Mouse (Mus musculus) embryonic facial prominence, embryonic 13.5 days (tissue): ENCODE measurements at regions not wholly inside any gene's neighbourhood (a gene's known extent, or its start where the extent isn't known, plus 50 kb on each side); places are given as distances from the start of the nearest gene placed in this dataset.
A peak's percentile ranks its signal among the peaks of the same experiment; 100 is the strongest.

ENCODE experiments used
- ATAC-seq: fragments of 200-750 bp; cut with Nextera tagmentation; 2 replicates; pipeline ENCODE4 v1.8.0; 2017; ENCODE audit warnings: low read depth; ENCODE audit not compliant: insufficient number of reproducible peaks, insufficient read depth, low FRiP score, low TSS enrichment
- H3K27ac ChIP-seq: fragments of 300-500 bp; sonication (generic); 2 replicates; pipeline ENCODE4 v1.5.1; 2015; ENCODE audit warnings: moderate library complexity, mild to moderate bottlenecking, inconsistent platforms
- H3K27me3 ChIP-seq: fragments of 300-500 bp; sonication (generic); 2 replicates; pipeline ENCODE4 v1.6.1; 2015; ENCODE audit warnings: mild to moderate bottlenecking, inconsistent platforms
- H3K36me3 ChIP-seq: fragments of 300-500 bp; sonication (generic); 2 replicates; pipeline ENCODE4 v1.6.1; 2015; ENCODE audit warnings: mild to moderate bottlenecking, inconsistent platforms
- H3K4me1 ChIP-seq: fragments of 300-500 bp; sonication (generic); 2 replicates; pipeline ENCODE4 v1.6.1; 2015; ENCODE audit warnings: inconsistent platforms
- H3K4me2 ChIP-seq: fragments of 300-500 bp; sonication (generic); 2 replicates; pipeline ENCODE4 v1.6.1; 2015; ENCODE audit warnings: moderate library complexity, mild to moderate bottlenecking, inconsistent platforms
- H3K4me3 ChIP-seq: fragments of 300-500 bp; sonication (generic); 2 replicates; pipeline ENCODE4 v1.5.1; 2015; ENCODE audit warnings: mild to moderate bottlenecking, inconsistent platforms
- H3K9ac ChIP-seq: fragments of 300-500 bp; sonication (generic); 2 replicates; pipeline ENCODE4 v1.6.1; 2015; ENCODE audit warnings: mild to moderate bottlenecking, inconsistent platforms
- H3K9me3 ChIP-seq: fragments of 300-500 bp; sonication (generic); 2 replicates; pipeline ENCODE4 v1.6.1; 2016; ENCODE audit warnings: inconsistent platforms
- WGBS: fragments of 180-500 bp; shearing (Covaris S2); methylation state at CpG from one replicate; pipeline ENCODE4 v1.1.7; 2015; ENCODE audit warnings: mixed read lengths; 5-methylcytosine and 5-hydroxymethylcytosine counted together

DNA sequence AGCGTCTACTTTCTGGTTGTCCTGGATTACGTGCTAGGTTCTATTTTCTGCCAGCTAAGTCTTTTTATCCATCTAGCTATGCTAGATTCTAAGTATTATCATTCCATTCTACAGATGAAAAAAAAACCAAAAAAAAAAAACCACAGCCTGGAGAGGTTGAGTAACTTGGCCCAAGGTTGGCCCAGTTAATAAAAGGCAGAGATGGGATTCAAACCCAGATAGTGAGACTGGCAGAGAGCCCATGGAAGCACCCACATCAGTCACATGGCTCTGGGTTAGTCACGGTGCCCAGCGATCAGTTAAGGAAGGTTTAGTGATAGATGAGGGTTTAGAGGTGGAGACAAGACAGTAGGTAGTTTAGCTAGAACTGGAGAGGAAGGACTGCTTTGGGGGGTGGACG is 1150.8 kb upstream of the A1bg start:
- ATAC-seq: no peak
- H3K27me3 ChIP-seq: no peaks in the 10 kb centered on the region
- no peak overlapping the region for H3K4me3 ChIP-seq
- no peak overlapping the region for H3K27ac ChIP-seq
- WGBS: 97% methylated on average over 5 of the region's 5 CpGs
- H3K4me1 ChIP-seq: peaks cover 5% of the 10 kb centered on the region; the same call in 1 of the 2 replicates
- no peak overlapping the region for H3K4me2 ChIP-seq
- no peak overlapping the region for H3K9ac ChIP-seq
- H3K36me3 ChIP-seq: no peaks in the 10 kb centered on the region
- no peaks in the 10 kb centered on the region for H3K9me3 ChIP-seq

DNA sequence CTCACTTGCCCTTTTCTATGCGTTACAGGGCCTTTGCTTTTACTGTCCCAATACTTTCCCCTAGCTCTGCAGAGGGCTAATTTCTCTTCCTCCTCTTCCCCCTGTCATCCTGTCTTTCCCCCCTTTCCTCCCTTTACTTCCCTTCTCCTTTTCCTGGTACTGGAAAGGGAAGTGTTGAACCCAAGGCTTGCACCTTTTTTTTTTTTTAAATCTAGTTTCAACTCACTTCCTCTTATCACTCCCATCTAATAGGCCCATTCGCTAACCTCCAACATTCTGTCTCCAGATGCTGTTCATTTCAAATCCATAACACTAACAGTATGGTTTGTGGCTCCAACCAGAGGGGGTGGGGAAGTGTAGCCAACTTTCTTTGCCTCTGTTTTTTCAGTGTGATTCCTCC is 1148.5 kb upstream of the A1bg start:
- no peak overlapping the region for H3K4me2 ChIP-seq
- H3K27me3 ChIP-seq: no peaks in the 10 kb centered on the region
- H3K36me3 ChIP-seq: no peaks in the 10 kb centered on the region
- no peak overlapping the region for H3K9ac ChIP-seq
- H3K4me1 ChIP-seq: peaks cover 7% of the 10 kb centered on the region; the same call in 1 of the 2 replicates
- WGBS: 66% methylated on average over 2 of the region's 2 CpGs
- H3K4me3 ChIP-seq: no peak overlapping the region
- peak overlapping the region; percentile 16; the same call in 1 of the 2 replicates for H3K27ac ChIP-seq
- ATAC-seq: no peak
- no peaks in the 10 kb centered on the region for H3K9me3 ChIP-seq

DNA sequence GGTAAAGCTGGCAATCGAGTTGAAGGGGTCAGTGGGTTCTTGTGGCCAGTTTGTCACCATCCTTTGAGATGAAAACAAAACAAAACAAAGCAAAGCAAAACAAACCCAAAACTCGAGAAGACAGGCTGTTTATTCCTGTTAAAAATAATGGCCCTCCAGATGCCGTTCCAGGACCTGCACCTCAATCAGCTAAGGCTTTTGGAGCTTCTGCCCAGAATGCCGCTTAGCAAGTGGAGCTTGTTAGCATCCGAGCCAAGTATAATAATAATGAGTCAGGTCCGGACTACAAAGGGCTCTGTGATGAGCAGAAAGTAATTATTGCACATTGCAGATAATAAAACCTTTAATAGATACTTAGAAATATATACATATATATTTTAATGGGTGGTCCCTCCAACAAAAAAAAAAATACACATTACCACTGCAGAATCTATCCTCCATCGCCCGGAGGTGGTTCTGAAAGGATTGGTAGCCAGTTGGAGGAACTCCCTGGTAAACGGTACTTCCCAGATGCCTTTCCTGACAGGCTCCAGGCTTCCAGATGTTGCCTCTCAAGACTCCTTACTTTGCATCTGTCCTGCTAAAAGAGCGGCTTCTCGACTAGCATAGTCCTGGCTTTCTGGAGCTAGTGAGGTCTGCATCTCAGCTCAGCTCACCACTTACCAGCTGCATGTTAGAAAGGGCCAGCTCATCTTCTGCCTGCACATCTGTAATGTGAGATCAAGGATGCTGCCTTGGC is 1145.8 kb upstream of the A1bg start:
- ATAC-seq: no peak
- no peaks in the 10 kb centered on the region for H3K36me3 ChIP-seq

DNA sequence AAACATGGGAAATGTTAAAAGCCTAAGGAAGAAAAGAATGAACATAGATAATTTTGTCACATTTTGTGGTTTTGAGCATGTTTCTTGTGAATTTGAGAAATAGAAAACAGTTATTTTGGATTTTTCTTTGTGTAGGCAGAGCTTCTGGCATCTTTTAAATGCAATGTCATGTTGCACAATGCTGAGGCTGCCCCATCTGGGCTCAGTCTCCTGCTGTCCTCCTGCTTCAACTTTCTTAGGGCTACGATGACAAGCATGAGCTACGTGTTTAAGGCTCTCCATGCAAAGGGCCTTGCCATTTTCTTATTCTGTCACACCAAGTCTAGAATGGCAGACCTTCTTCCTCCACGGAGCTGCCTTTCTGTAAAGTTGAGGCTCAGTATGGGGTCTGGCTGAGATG is 1141.6 kb upstream of the A1bg start:
- Histone ChIP-seq H3K27me3 (no peaks in the 10 kb centered on the region), H3K36me3 (no peaks in the 10 kb centered on the region), H3K27ac (no peak overlapping the region), H3K9ac (no peak overlapping the region), H3K9me3 (no peaks in the 10 kb centered on the region), H3K4me3 (no peak overlapping the region), H3K4me2 (no peak overlapping the region), H3K4me1 (0 out of 2 replicates have a peak, but pooled peaks cover 3% of the 10 kb centered on the region)
- no peak for ATAC-seq
- 80% methylated on average over 3 of the region's 3 CpGs for WGBS

More for the DNA sequence above, 1145.8 kb upstream of the A1bg start:
- no peaks in the 10 kb centered on the region for H3K9me3 ChIP-seq
- no peak overlapping the region for H3K9ac ChIP-seq
- H3K27ac ChIP-seq: no peak overlapping the region
- no peaks in the 10 kb centered on the region for H3K27me3 ChIP-seq
- H3K4me3 ChIP-seq: no peak overlapping the region
- H3K4me2 ChIP-seq: no peak overlapping the region
- 67% methylated on average over 11 of the region's 11 CpGs for WGBS
- H3K4me1 ChIP-seq: peaks cover 7% of the 10 kb centered on the region; the same call in 1 of the 2 replicates

DNA sequence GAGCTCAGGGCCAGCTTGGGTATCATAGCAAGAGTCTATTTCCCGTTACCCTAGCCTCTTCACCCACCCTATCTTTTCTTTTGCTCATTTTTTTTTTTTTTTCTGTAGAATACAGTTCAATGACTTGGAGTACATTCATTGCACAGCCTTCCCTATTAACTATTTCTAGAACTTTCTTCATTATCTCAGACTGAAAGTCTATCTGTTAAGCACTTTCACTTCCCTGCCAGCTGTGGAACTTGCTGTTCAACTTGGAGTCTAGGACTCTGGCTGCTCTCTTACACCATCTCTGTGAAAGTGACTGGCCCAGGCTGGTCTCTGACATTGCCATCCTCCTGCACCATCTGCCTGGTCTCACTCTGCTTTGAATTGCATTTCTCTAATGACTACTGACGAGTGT is 1134.6 kb upstream of the A1bg start:
- H3K9ac ChIP-seq: no peak overlapping the region
- H3K36me3 ChIP-seq: no peaks in the 10 kb centered on the region
- H3K27ac ChIP-seq: no peak overlapping the region
- 95% methylated on average over 2 of the region's 2 CpGs for WGBS
- no peaks in the 10 kb centered on the region for H3K9me3 ChIP-seq
- no peaks in the 10 kb centered on the region for H3K27me3 ChIP-seq
- peaks cover 10% of the 10 kb centered on the region for H3K4me1 ChIP-seq
- no peak overlapping the region for H3K4me2 ChIP-seq
- no peak overlapping the region for H3K4me3 ChIP-seq
- ATAC-seq: no peak

DNA sequence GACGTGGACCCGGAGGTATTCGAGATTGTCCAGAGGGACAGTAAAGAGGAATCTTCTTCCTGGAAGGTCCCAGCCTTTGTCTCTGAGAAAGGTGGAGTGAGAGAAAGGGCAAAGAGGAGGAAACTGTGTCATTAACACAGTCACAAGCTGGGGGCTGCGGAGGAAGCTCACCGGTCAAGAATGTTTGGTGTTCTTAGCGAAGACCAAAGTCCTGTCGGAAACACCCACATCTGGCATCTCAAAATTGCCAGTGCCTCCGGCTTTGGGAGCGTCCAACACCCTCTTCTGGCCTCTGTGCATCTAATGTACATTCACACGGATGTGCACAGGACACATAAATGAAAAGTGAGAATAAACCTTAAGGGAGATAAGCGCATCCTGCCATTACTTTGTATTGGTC is 1134.1 kb upstream of the A1bg start:
- H3K27ac ChIP-seq: no peak overlapping the region
- peaks cover 10% of the 10 kb centered on the region for H3K4me1 ChIP-seq
- WGBS: 91% methylated on average over 11 of the region's 11 CpGs
- H3K9ac ChIP-seq: no peak overlapping the region
- H3K4me3 ChIP-seq: no peak overlapping the region
- no peak for ATAC-seq
- H3K9me3 ChIP-seq: no peaks in the 10 kb centered on the region
- no peak overlapping the region for H3K4me2 ChIP-seq
- H3K36me3 ChIP-seq: no peaks in the 10 kb centered on the region
- no peaks in the 10 kb centered on the region for H3K27me3 ChIP-seq

DNA sequence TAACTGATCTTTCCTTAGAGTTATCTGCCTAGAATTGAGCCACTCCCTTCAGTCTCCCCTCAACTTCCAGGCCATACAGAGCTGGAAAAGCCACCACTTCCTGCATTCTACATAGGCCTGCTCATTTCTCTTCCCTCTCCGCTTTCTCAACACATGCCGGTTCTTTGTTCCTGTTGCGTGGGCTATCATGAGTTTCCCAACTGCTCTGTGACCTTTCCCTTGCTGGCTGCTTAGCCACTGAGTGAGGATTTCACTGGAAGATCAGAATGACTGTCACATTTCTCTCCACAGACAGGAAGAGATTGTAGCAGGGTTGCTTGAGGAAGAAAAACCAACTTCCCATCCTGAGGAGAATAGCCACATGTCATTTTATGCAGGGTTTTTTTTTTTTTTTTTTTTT is 1133.6 kb upstream of the A1bg start:
- Histone ChIP-seq H3K4me2 (no peak overlapping the region), H3K4me3 (no peak overlapping the region), H3K9me3 (no peaks in the 10 kb centered on the region), H3K27me3 (no peaks in the 10 kb centered on the region), H3K4me1 (peaks cover 10% of the 10 kb centered on the region), H3K9ac (no peak overlapping the region), H3K27ac (no peak overlapping the region), H3K36me3 (no peaks in the 10 kb centered on the region)
- ATAC-seq: no peak
- 83% methylated on average over 3 of the region's 3 CpGs for WGBS

DNA sequence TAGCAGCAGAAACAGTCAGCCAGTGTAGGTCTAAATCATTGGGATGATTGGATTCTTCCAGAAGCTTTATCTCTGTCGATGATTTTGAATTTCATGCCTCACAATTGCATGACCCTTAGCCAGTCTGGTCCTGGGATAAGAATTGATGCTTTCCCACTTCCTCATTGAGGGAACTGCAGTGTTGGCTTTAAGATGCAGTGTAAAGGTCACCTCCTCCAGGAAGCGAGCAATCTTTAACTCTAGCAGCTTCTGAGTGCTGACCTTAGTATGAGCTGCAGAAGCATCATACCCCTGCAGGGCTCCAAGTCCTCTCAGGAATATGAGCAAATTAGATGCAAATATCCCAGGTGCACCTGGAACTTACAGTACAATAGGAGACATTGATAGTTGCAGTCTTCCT is 1132.2 kb upstream of the A1bg start:
- Histone ChIP-seq H3K27ac (no peak overlapping the region), H3K27me3 (no peaks in the 10 kb centered on the region), H3K4me3 (no peak overlapping the region), H3K36me3 (no peaks in the 10 kb centered on the region), H3K4me1 (peaks cover 10% of the 10 kb centered on the region), H3K4me2 (no peak overlapping the region), H3K9me3 (no peaks in the 10 kb centered on the region), H3K9ac (no peak overlapping the region)
- no peak for ATAC-seq
- 75% methylated on average over 2 of the region's 2 CpGs for WGBS

DNA sequence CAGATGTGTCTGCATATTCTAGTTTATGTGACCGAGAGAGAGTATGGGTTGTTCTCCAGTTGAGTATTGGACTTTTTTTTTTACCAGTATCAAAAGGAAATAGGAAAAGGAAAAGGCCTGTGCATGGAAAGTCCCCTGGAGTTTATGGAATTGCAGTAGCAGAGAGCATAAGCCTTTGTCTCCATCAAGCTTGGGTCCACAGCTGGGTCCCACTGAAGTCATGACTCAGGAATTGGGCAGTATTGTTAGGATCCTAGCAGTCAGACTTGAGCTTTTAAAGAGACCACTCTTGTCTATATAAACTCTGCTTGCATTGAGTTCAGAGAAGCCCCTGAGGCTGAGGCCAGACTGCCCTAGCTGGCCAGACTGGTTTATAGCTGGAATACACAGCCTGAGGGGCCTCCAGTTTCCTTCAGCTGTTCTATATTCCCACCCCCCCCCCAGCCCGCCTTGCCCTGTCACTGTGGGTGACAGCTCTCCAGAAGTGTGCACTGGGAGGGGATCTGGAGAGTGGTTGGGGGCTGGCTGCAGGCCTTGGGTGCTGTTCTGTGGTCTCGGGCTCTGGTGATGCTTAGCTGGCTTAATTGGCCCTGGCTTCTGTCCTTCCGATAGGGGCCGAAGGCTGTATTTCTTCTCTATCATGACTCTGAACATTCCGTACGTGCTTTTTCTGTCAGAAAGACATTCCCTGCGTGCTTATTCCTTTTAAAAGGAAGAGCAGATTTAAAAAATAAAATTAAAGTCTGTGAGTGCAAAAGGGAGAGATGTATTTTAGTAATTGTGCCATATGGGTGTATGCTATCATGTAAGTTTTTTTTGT is 1130.8 kb upstream of the A1bg start:
- Histone ChIP-seq H3K27me3 (no peaks in the 10 kb centered on the region), H3K36me3 (no peaks in the 10 kb centered on the region), H3K4me3 (no peak overlapping the region), H3K4me1 (peaks cover 14% of the 10 kb centered on the region), H3K9me3 (no peaks in the 10 kb centered on the region), H3K27ac (no peak overlapping the region), H3K9ac (no peak overlapping the region), H3K4me2 (no peak overlapping the region)
- WGBS: 47% methylated on average over 8 of the region's 8 CpGs
- no peak for ATAC-seq

DNA sequence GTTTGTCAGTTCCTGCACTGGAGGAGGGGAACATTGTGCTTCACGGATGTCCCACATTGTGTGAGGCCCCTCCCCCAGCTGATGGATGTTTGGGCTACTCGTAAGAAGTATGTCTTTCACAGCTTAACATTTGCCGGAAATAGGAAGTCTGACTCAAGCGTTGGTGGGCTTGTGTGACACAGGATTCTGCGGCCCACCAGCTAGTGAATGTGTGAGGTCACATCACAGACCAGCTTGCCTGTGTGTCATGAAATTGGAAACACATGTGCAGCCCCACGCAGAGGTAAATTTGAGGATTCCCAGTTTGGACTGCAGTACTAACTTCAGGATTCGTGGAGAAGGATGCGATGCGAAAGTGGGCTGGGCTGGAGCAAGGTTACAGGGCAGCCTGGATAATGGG is 1126.6 kb upstream of the A1bg start:
- WGBS: 23% methylated on average over 9 of the region's 9 CpGs
- no peak overlapping the region for H3K9ac ChIP-seq
- no peaks in the 10 kb centered on the region for H3K27me3 ChIP-seq
- peak overlapping the region; percentile 33; the same call in 1 of the 2 replicates for H3K27ac ChIP-seq
- peaks cover 14% of the 10 kb centered on the region for H3K4me1 ChIP-seq
- H3K4me3 ChIP-seq: no peak overlapping the region
- H3K9me3 ChIP-seq: no peaks in the 10 kb centered on the region
- H3K36me3 ChIP-seq: no peaks in the 10 kb centered on the region
- peak overlapping the region; percentile 42 for H3K4me2 ChIP-seq
- no peak for ATAC-seq

DNA sequence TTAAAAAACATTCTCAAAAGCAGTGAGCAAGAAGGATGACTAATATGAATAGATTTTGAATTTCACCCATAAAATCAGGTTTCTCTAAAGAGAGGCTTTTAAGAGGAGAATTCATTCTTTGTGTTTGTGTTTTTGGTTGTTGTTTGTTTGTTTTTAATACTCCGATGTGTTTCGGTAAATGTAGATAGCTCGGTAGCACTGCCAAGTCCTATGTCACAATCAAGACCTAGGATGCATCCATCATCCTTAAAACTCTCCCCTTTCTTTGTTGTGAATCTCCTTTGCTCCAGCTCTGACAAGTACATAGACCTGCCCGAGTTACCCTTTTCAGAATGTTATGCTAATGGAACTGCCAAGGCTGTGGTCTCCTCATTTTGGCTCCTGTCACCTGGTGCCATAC is 1126.2 kb upstream of the A1bg start:
- H3K9ac ChIP-seq: no peak overlapping the region
- H3K4me1 ChIP-seq: peaks cover 14% of the 10 kb centered on the region
- 71% methylated on average over 4 of the region's 4 CpGs for WGBS
- H3K36me3 ChIP-seq: no peaks in the 10 kb centered on the region
- ATAC-seq: no peak
- no peaks in the 10 kb centered on the region for H3K27me3 ChIP-seq
- H3K4me2 ChIP-seq: peak overlapping the region; percentile 42; the same call in 1 of the 2 replicates
- peak overlapping the region; percentile 33; the same call in 1 of the 2 replicates for H3K27ac ChIP-seq
- no peaks in the 10 kb centered on the region for H3K9me3 ChIP-seq
- H3K4me3 ChIP-seq: no peak overlapping the region

DNA sequence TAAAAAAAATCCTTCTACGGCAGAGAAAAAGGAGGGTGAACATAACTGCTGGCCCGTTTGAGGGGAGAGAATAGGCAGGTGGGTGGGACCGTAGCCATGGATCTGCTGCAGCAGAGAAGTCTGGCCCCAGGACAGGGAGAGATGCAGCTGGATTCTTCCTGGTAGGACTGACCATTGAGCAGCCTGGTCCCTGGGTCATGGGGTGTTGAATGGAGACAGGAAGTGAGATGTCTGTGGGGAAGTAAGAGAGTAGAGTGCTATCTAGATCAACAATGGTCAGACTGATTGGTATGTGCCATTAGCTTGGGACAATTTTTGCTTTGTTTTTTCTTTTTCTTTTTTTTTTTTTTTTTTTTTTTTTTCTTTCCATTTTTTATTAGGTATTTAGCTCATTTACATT is 1123.5 kb upstream of the A1bg start:
- Histone ChIP-seq H3K27ac (no peak overlapping the region), H3K4me1 (peaks cover 12% of the 10 kb centered on the region), H3K27me3 (no peaks in the 10 kb centered on the region), H3K36me3 (no peaks in the 10 kb centered on the region), H3K9me3 (no peaks in the 10 kb centered on the region), H3K4me2 (no peak overlapping the region), H3K9ac (no peak overlapping the region), H3K4me3 (no peak overlapping the region)
- no peak for ATAC-seq
- WGBS: 83% methylated on average over 3 of the region's 3 CpGs
